Mouse (Mus musculus): Measurements from ENCODE around the gene A930018P22Rik. TPM values are rescaled to one million over a fixed set of nuclear protein-coding genes. Genes with fewer than 3 reads are reported as not detected.

The A930018P22Rik gene
- polyA plus RNA-seq, 1 experiment from 2014 or later: 0.36 TPM

- ATAC-seq: no peak
- H3K9me3 ChIP-seq (replicated peaks): no peaks in the 10 kb centered on the region
- 88% methylated on average over 23 of the region's 23 CpGs for WGBS (ENCODE audit: insufficient replicate concordance)
- H3K4me1 ChIP-seq: no peaks in the 10 kb centered on the region
- H3K27me3 ChIP-seq (replicated peaks): peaks cover 14% of the 10 kb centered on the region
- H3K27ac ChIP-seq: no peak overlapping the region
- no peak overlapping the region for H3K4me2 ChIP-seq
- H3K9ac ChIP-seq: no peak overlapping the region
- no peaks in the 10 kb centered on the region for H3K36me3 ChIP-seq
- H3K4me3 ChIP-seq: no peak overlapping the region
These were observed 45.2 kb downstream of the A930018P22Rik start for GRCm38 (mm10) chr2:104167765-104168164.

GRCm38 (mm10) chr2:104168186-104168896 is 45.8 kb downstream of the A930018P22Rik start:
- Histone ChIP-seq H3K27me3 (replicated peaks) (peaks cover 14% of the 10 kb centered on the region), H3K4me2 (no peak overlapping the region), H3K4me1 (no peaks in the 10 kb centered on the region), H3K27ac (no peak overlapping the region), H3K4me3 (no peak overlapping the region), H3K9me3 (replicated peaks) (no peaks in the 10 kb centered on the region), H3K9ac (no peak overlapping the region), H3K36me3 (no peaks in the 10 kb centered on the region)
- 80% methylated on average over 17 of the region's 17 CpGs for WGBS (ENCODE audit: insufficient replicate concordance)
- ATAC-seq: no peak

- Histone ChIP-seq H3K4me3 (no peak overlapping the region), H3K27me3 (replicated peaks) (peaks cover 43% of the 10 kb centered on the region), H3K9ac (no peak overlapping the region), H3K36me3 (no peaks in the 10 kb centered on the region), H3K9me3 (replicated peaks) (no peaks in the 10 kb centered on the region), H3K27ac (no peak overlapping the region), H3K4me1 (peaks cover 10% of the 10 kb centered on the region; the same call in 1 of the 2 replicates), H3K4me2 (no peak overlapping the region)
- 27% methylated on average over 11 of the region's 11 CpGs for whole genome bisulfite sequencing (ENCODE audit: insufficient replicate concordance)
- no peak for ATAC-seq
These were observed 50.3 kb downstream of the A930018P22Rik start for GRCm38 (mm10) chr2:104172695-104173348.

- Histone ChIP-seq H3K27ac (no peak overlapping the region), H3K9ac (no peak overlapping the region), H3K4me1 (peaks cover 10% of the 10 kb centered on the region; the same call in 1 of the 2 replicates), H3K4me2 (no peak overlapping the region), H3K27me3 (replicated peaks) (peaks cover 47% of the 10 kb centered on the region), H3K36me3 (no peaks in the 10 kb centered on the region), H3K9me3 (replicated peaks) (no peaks in the 10 kb centered on the region), H3K4me3 (no peak overlapping the region)
- 72% methylated on average over 3 of the region's 3 CpGs for WGBS (ENCODE audit: insufficient replicate concordance)
- no peak for ATAC-seq
These were observed 50.9 kb downstream of the A930018P22Rik start for GRCm38 (mm10) chr2:104173431-104173830.

Other genes with a start within 250 kb of the A930018P22Rik start
- gene Lmo2, start 164.8 kb upstream of the A930018P22Rik start, polyA plus RNA-seq (2016; fragmentation: Nextera tagmentation; extraction: Ambion mirVana): 188 and 194 TPM in 2 replicates
- 60.1 and 62.2 TPM in 2 replicates for gene Fbxo3, start 95.0 kb upstream of the A930018P22Rik start, polyA plus RNA-seq (2016; fragmentation: Nextera tagmentation; extraction: Ambion mirVana)
- gene 4931422A03Rik, start 94.4 kb upstream of the A930018P22Rik start, polyA plus RNA-seq (2016; fragmentation: Nextera tagmentation; extraction: Ambion mirVana): 2.1 and 2.4 TPM in 2 replicates
- not detected in 2 replicates for gene Gm10912, start 56.9 kb upstream of the A930018P22Rik start, polyA plus RNA-seq (2016; fragmentation: Nextera tagmentation; extraction: Ambion mirVana)
- gene Gm10799, start 54.2 kb upstream of the A930018P22Rik start, polyA plus RNA-seq (2016; fragmentation: Nextera tagmentation; extraction: Ambion mirVana): not detected in 2 replicates
- 10.4 and 13.2 TPM in 2 replicates for gene Cd59b, start 52.9 kb upstream of the A930018P22Rik start, polyA plus RNA-seq (2016; fragmentation: Nextera tagmentation; extraction: Ambion mirVana)
- gene Cd59a, start 27.0 kb upstream of the A930018P22Rik start, polyA plus RNA-seq (2016; fragmentation: Nextera tagmentation; extraction: Ambion mirVana): 71.2 and 76.7 TPM in 2 replicates

All from liver, embryonic 12.5 days (tissue).